Mouse (Mus musculus) testis, postnatal 14 days (tissue): ENCODE measurements around the gene Dennd1b.

Experiments used
- DNase-seq: peaks from one replicate; pipeline ENCODE4 v3.0.0; 2021; ENCODE audit warnings: low spot score

Gene Dennd1b

DNA sequence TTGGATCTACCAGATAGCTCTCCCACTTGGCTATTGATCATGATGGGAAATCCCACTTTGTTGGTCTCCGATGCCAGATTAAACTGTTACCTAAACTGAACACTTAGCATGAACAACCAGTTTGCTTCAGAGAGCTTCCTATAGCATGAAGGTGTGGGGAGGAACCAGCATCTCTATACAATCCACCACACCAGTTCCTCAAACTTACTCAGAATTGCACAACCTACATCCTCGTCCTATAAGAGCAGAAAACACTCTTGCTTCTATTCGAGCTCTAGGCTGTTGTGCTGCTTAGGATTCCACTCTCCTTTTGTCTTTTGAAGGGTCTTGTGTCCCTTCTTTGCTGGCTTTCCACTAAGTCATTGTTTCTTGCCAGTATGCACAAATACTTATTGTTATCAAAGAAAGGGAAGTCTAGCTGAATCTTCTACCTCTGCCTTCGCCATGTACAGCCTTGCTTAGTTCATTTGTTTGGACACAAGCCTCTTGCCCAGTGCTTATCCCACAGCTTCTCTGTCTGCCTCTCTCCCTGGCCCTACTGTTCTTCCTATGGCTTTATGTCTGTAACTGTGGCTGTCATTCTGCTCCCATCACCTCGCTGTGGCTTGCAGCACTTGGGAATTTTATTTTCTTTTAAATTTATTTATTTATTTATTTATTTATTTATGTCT, 52.0 kb downstream of the Dennd1b start:
- DNase-seq: no peak

DNA sequence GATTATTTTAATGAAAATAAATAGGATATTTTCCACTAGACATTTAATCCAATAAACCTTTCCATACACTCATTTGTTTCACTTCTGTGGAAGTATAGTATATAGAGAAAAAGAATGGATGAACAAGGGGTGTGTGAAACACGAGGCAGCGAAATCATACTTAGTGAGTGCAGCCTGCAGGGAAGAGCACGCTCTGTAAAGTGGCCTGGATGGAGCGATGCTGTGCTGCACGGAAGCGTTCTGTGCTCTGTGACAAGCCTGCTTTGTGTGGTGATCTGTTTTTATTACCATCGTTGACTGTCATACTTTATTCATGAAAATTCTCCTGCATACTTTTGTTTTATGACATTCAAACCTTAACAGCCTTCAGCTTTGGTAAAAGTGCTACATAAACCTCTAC, 58.1 kb downstream of the Dennd1b start:
- no peak for DNase-seq

DNA sequence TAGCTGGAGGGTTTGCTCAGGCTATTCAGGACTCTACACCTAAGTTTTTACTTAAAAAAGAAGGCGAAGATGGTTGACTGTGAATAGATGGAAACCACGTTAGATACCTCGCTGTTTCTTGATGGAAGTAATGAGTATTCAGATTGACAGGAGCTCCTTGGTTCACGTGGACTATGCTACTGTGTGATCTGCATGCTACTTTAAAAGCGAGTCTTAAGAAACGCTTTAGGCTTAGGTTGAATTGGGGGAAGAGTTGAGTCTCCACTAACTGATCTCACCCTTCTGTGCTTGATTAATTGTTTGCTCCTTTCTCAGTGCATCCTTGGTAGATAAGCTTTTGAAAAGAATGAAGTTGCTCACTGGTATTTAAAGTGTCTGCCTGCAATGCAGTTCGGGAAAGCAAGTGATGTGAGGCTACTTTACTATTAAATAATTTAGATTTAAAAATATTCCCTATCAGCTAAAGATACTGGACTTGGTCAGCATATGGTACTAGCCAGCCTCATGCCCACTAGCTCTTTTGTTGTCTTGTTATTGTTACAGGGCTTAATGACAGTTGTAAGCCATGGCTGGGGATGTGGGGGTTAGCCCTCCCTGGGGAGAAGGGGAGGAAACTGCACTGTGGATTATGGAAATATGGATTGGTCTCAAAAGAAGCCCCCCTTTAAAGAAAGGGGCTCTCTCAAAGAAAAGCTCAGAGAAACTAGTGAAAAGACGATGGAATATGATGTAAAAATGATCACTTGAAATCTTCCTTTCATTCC, 62.8 kb downstream of the Dennd1b start:
- no peak for DNase-seq

DNA sequence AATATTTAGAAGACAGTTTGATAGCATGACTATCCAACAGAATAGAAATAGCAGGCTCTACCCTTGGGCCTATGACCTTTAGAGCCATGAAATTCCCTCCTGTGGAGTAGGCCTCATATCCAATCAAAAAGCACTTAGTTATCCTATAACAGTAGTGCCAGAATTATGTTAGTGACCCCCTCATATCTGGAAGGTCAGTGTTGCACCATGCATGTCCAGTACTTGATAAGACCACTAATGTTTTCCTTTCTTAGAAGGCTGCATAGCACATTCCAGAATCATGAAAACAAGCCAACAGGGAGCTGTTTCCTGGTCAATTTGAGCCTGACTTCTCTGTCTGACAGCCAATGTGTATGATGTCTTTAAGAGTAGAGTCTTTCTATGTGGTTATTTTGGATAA, 66.3 kb downstream of the Dennd1b start:
- DNase-seq: no peak

DNA sequence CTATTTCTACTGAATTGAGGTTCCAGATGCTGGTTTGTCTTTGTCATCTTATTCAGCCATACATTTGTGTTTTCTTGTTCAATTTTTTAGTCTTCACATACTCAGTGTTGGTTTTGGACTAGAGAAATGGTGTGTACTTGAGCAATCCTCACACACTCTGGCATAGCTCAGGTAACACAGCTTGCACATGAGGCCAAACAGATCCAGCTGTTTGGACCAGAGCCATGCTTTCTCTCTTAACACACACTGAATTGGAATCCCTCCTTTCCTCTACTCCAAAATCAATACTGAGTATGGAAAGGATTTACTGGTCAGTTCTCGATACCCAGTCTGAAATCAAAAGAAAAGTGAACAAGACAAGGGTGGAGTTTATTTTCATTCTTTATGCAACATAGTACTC, 69.2 kb downstream of the Dennd1b start:
- no peak for DNase-seq

DNA sequence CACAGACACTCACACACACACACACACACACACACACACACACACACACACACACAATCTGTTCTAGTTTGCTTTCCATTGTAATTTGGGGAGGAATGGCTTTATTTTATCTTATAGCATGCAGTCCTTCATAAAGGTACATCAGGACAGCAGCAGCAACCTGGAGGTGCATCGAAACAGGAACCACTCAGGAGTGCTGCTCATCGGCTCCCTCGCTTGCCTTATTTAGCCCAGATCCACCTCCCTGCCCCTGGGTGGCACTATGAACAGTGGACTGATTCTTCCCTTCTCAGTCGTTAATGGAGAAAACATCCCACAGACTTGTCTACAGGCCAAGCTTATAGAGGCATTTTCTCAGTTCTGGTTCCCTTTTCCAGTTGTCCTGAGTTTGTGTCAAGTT, 71.9 kb downstream of the Dennd1b start:
- DNase-seq: no peak

DNA sequence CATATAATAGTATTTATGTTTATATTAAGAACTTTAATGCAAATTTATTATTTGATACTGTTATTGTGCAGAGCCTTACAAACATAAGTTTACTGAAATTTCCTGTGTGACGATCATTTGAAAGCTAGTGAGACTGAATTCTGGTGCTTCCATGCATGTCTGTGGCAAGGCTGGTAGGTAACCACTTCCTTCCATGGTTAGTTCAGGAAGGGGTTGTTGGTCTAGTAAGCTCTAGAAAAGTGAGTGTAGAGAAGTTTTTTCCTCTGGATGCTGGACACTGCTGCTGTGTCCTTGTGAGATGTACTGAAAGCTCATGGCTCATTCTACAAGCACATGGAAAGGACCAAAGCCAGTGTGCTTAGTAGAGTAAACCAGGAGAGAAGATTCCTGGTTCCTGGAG, 73.1 kb downstream of the Dennd1b start:
- no peak for DNase-seq

DNA sequence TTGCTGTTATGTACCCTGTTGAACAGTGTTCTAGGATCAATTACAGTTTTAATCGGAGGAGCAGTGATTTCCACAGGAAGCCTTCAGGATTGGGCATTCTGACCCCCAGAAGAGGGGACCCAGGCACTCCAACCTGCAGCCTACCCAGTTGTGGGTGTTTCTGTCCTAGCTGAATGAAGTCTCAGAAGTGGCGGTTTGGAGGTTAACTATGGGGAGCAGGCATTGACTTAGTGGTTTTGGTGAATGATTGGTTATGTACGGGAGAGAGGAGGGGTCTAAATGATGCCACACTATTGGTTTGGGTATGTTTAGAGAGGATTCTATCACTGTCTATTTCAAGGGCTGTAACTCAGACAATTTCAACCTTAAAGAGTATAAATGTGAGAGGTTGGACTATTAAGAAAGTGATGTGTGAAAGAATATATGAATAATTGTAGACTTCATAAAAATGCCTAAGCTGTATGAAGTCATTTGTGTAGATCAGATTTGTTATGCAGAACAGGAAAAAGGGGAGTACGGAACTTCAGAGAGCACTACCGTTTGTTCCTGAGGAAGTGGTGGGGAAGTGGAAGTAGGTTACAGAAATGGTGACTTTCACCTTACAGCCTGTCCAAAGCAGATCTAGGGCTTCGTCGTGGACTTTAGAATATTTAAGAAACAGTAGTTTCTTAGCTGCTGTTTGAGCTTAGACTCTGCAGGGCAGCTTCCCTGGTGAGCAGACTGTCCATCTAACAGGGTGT, 73.7 kb downstream of the Dennd1b start:
- no peak for DNase-seq

DNA sequence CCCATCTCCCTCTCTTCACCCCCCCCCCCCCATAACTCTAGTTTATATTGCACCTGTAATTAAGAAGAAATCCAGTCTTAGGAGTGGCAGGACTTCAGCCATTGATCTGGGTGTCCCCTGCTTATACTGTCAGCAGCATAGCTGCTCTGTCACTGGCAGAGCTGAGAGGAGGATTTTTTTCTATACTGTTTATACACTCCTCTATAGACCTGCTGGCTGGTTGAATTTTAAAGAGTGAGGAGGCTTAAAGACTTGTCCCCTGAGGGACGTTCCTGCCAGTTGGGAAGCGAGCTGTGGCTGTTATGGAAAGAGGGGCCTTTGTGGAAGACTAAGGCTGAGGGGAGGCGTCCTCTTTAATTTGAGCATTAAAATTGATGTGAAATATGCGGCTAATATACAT, 74.8 kb downstream of the Dennd1b start:
- no peak for DNase-seq

DNA sequence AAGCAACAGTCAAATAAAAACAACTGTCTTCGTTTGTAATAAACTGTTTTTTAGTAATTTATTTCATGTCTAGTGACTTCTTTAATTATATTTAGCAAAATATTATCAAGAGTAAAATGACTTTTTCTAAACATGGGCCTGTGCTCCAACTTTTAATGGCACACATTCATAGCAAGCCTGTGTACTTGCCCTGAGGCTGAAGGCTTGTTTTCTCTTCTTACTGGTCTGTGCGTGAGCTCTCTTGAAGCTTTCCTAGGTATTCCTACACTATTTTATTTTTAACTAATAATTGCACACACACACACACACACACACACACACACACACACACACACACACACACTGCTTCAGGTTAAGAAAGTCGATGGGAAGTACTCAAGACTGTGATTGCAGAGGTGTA, 75.4 kb downstream of the Dennd1b start:
- no peak for DNase-seq

DNA sequence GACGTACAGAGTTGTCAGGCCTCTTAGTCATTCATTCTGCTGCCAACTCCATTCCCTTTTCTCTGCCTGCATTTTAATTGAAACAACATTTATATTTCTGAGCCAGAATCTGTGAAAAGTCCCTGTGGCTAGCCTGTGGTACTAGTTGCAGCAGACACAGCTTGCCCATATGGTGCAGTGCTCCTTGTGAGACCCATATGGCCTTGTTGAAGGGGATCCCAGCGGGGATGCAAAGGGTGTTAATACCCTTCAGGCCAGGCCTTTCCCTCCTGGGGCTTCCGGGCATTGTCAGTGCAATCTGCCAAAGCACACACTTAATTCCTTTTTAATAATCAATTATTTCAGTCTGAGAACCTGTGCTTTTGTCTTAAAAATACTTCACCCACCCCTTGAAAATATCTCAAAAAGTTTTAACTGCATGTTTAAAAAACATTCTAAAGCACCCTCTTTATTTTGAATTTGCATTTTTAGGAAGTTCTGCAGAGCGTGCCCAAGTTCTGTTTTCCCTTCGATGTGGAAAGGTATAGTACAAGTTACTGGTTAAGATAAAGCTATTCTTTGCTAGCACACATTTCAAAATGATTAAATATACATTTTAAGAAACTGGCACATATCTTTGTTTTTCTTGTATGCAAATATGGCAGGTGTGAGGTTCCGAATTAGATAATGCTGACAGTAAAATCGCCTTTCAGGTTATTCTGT, 76.4 kb downstream of the Dennd1b start:
- DNase-seq: no peak

DNA sequence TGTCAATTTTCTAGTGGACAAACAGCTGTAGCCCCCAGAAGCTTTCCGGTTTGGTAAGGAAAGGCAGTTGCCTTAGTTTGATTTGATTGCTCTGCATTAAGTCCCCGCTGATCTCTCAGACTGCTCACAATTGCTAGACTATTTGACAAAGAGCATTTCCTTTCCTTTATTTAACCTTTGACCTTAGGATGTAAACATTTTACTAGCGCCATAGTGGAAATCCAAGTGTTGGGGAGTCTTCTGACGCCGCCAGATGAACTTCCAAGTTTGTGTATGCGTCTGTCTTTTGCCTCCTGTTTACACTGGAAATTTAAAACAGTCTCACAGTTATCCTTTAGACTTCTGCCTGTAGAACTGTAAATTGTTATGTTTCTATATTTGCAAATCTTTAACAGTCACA, 85.8 kb downstream of the Dennd1b start:
- DNase-seq: no peak

DNA sequence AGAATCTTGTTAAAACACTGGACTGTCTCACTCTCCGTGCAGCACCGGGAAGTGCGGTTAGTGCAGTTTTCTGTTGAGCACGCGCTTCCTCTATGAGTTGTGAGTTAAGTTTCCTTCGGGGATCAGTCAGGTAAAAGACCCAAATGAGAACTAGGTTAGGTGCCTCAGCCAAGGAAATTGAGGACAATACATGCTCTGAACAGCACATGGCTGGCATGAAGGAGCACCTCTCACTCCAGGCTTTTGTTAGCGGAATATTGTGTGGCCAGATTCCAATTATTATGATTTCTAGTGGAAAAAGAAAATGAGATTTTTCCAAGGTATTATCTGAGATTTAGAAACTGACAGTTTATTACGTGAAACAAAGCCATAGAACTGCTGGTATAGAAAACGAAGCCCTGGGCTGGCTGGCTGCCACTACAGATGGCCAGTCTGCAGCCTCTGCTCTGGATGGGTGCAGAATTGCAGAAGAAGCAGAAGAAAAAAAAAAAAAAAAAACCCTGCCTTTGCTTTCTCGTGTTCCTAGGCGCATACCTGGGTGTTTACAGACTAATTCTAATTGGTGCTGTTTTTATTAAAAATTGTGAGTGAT, 86.7 kb downstream of the Dennd1b start:
- no peak for DNase-seq

DNA sequence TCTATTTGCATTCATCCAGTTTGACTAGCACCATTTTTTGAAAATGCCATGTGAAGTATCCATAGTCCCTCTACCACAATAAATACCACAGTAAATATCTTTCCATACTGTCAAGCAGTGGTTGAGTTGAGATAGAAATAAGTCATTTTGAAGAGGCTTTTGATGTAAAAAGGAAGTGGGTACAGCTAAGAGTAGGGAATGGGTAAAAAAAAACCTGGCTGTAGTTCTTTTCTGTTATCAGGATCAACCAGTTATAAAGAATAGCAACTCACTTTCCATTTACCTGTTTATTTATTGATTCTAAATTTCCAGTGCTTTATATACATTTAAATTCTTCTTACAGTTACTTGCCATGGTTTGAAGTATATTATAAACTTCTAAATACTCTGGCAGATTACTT, 89.8 kb downstream of the Dennd1b start:
- no peak for DNase-seq

DNA sequence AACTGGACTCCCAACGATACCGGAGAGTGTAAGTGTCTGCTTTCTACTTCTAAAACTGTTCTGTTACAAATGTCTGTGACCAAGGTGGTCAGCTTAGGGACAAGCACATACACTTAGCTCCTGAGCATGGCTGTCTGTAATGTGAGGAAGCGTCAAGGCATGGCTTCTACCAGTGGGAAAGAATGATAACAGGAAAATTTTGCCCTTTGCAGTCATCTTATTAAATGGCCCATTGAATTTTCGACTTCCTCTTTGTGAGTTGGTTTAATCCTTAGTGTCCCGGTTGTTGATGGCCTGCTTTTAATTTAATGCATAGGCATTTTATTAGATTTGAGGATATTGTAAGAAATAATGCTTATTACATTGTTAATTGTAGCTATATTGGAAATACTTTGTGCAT, 97.1 kb downstream of the Dennd1b start:
- no peak for DNase-seq

DNA sequence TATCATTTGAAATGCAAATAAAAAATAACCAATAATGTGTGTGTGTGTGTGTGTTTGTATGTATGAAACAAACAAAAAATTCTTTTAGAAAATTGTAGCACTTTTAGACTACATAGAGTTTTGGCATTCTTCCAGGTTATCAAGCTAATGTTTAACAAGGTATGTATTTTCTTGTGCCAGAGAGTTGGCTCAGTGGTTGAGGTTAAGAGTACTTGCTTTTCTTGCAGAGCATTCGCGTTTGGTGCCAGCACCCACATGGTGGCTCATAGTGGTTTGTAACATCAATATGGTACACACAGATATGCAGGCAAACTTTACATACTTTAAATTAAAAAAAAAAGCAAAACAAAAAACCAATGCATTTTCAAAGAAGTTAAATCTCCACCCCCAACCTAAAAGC, 101.5 kb downstream of the Dennd1b start:
- DNase-seq: no peak

DNA sequence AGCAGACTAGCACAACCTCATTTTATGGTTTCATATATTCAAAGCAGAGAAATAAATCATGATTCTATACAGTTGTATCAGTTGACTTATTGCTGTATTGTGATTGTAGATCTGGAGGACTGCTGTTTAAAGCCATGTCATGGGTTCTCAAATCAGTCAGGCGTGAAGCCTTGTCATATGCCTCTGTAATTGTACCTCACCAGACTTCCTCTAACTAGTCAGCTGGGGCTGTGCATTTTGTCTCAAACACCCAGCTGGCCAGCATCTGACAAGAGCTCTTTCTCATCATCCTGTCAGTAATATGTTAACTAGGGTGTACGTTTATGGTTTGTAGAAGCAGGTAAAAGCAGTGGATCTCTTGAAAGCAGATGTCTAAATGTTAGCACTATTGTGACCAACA, 104.0 kb downstream of the Dennd1b start:
- no peak for DNase-seq

DNA sequence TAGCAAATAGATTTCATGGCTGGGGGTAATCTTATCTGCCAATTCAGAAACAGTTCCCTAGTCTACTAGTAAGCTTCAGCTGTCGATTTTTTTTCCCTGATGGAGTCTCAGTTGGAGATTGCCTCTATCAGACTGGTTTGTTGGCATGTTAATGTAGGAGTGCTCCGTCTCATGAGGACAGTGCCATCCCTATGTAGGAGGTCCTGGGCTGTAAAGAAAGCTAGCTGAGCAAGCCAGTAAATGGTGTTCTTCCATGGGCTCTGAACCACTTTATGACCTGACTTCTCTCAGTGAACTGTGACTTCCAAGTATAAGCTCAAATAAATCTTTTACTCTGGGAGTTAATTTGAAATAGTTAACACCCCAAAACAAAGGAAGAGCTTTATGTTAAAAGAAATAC, 107.8 kb downstream of the Dennd1b start:
- no peak for DNase-seq

DNA sequence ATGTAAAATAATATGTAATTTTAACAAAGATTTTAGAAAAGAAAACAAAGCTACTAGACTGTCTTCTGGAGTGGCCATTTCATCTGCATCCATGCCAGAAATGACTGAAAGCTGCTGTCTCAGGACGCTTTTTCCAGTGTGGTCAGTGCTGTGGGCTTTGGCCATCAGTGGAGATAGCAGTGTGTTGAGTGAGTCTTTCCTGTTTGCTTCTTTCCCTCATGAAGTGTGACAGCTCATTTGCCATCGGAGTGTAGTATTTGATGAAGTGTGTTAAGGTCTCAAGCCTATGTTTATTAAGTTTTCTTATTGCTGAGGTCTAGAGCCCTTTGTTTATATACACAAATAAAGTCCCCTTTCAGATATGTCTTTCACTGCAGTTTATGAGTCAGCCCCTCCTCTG, 112.4 kb downstream of the Dennd1b start:
- DNase-seq: no peak

DNA sequence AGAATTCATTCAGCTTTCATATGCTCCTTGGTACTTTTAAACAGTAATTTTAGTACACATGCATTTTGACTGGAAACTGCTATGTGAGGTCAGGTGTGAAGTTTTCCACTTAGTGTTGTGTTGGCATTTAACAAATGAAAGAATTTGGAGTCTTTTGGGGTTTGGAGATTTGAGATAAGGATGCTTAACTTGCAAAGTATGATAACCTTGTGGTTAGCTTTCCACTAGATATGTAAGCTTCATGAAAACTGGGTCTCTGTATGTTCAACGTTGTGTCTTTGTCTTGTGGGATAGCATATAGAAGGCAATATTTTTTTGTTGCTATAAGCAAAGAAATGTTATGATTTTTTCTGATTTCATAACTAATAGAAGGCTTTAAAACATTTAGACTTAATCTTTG, 114.8 kb downstream of the Dennd1b start:
- DNase-seq: no peak

DNA sequence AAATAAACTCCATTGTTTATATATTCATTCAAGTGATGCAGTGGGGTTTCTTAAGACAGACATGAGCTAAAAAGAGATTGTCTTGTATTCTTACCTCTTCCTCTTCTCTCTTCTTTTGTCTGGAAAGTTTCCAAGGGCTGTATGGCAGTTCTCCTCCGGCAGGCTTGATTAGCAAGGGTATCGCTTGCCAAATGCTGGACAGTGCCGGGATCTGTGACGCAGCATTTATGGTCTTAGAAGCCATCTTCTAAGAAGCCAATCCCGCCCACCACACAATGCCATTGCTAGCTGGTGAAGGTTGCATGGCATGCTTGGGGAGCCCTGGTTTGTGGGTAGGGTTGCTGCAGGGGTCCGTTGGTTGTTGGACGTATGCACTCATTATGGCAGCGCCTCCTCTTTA, 115.8 kb downstream of the Dennd1b start:
- no peak for DNase-seq

DNA sequence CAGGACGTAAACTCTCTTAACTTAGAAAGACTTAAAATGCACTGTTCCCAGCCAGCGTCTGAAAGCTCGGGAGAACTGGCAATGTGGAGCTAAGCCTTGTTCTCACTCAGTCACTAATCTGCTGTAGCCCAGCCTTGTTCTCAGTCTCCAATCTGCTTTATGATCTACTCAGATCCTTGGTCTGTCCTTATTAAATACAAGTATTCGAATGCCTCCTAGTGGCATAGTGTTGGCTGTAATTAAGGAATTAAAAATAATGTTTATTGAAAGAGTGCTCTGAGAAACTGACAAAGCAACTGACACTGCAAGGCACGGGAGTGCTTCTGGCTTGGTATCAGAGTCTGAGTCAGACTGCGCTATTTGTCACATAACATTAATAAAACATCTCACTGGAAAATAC, 116.3 kb downstream of the Dennd1b start:
- no peak for DNase-seq
